ENCODE assay signal across 8 mouse cellular contexts in the genomic region with DNA sequence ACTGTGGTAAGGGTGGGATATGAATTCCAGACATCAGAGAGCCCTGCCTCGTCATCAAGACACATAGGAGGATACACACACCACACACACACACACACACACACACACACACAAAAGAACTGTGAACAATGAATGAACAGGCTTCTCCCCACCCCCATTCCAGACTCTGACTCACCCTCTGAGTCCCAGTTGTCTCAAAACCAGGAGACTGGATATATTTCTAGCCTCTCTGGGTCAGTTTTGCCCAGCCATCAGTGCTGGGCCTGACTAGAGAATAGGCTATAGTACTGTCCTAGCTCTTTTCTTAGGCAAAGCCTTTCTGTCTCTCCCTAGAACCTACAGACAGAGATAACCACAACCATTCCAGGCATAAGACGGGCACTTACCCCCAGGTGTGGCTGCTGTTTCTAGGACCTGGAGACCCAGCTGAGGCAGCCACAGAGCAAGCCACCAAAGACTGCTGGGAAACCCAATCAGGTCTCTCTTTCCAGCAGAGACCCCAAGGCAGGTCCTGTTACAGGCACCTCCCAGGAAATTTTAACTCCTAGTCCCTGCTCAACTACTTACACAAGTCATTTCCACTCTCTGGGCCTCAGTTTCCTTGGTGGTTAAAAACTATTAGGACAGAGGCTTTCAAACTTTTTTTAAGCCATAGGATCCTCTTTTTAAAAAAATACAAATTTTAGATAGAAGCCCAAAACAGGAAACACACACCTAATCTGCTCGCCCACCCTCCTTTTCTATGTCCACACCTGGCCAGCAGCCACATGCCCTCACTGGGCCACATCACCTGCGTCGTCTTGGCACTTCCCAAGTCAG. TPM values are rescaled to one million over a fixed set of nuclear protein-coding genes. Genes with fewer than 3 reads are reported as not detected.
A peak's percentile ranks its signal among the peaks of the same experiment; 100 is the strongest.
DNase-seq lines count a peak whose midpoint lies in the region; ATAC-seq and TF ChIP-seq lines count a peak whose summit lies in the region.

No protein-coding gene starts in this region.

- H3K9me3 ChIP-seq in neural tube, embryonic 11.5 days (ENCODE audit: control insufficient read depth, low read length), result no peaks in the 10 kb centered on the region
- no peaks in the 10 kb centered on the region for H3K9me3 ChIP-seq in hindbrain, embryonic 10.5 days
- H3K9me3 ChIP-seq in liver, postnatal 0 days (ENCODE audit: low read length), result no peaks in the 10 kb centered on the region

- H3K9ac ChIP-seq in neural tube, embryonic 11.5 days (ENCODE audit: low read length), result peak overlapping the region; percentile 75
- H3K9ac ChIP-seq in liver, postnatal 0 days (replicated peaks), result peak overlapping the region; percentile 96

- TF ChIP-seq POLR2A in cortical plate, adult 2 months (IDR thresholded peaks at IDR 0.05; ENCODE audit: extremely low read depth, insufficient read depth, low read length), result no peak

- H3K27ac ChIP-seq in neural tube, embryonic 11.5 days (ENCODE audit: low read depth, low read length), result no peak overlapping the region
- H3K27ac ChIP-seq in cortical plate, adult 2 months (ENCODE audit: insufficient read depth, low read length), result peak overlapping the region; percentile 95; the same call in 1 of the 2 replicates
- peak overlapping the region; percentile 92 for H3K27ac ChIP-seq in hindbrain, embryonic 10.5 days
- peak overlapping the region; percentile 99 for H3K27ac ChIP-seq in liver, postnatal 0 days (ENCODE audit: low read depth)

- TF ChIP-seq EP300 in liver, postnatal 0 days (IDR thresholded peaks at IDR 0.05; ENCODE audit: low read depth), result no peak

- 21% methylated on average over 5 of the region's 5 CpGs for WGBS in neural tube, embryonic 11.5 days
- 27% methylated on average over 5 of the region's 5 CpGs for WGBS in hindbrain, embryonic 10.5 days
- WGBS in liver, postnatal 0 days (ENCODE audit: insufficient replicate concordance), result 15% methylated on average over 5 of the region's 5 CpGs

- H3K4me2 ChIP-seq in neural tube, embryonic 11.5 days (ENCODE audit: low read depth), result peak overlapping the region; percentile 96
- H3K4me2 ChIP-seq in liver, postnatal 0 days (ENCODE audit: low read depth, low read length), result peak overlapping the region; percentile 86

- H3K36me3 ChIP-seq in neural tube, embryonic 11.5 days (ENCODE audit: control insufficient read depth, insufficient read depth, low read length), result 0 out of 2 replicates have a peak, but pooled peaks cover 4% of the 10 kb centered on the region
- H3K36me3 ChIP-seq in hindbrain, embryonic 10.5 days, result peaks cover 23% of the 10 kb centered on the region
- H3K36me3 ChIP-seq in liver, postnatal 0 days (replicated peaks; ENCODE audit: insufficient read depth, low read length), result peaks cover 16% of the 10 kb centered on the region

- H3K27me3 ChIP-seq in neural tube, embryonic 11.5 days (ENCODE audit: control insufficient read depth, insufficient read depth, low read length), result no peaks in the 10 kb centered on the region
- H3K27me3 ChIP-seq in hindbrain, embryonic 10.5 days (ENCODE audit: insufficient read depth, poor library complexity, severe bottlenecking), result peaks cover 30% of the 10 kb centered on the region
- no peaks in the 10 kb centered on the region; the same call in 1 of the 2 replicates for H3K27me3 ChIP-seq in liver, postnatal 0 days (ENCODE audit: insufficient read depth, low read length)

- H3K4me3 ChIP-seq in neural tube, embryonic 11.5 days (ENCODE audit: low read depth, low read length), result peak overlapping the region; percentile 76
- peak overlapping the region; percentile 56 for H3K4me3 ChIP-seq in cortical plate, adult 2 months (ENCODE audit: insufficient read depth, low read length)
- peak overlapping the region; percentile 93 for H3K4me3 ChIP-seq in hindbrain, embryonic 10.5 days
- peak overlapping the region; percentile 86 for H3K4me3 ChIP-seq in liver, postnatal 0 days (ENCODE audit: low read depth, low read length)

- H3K4me1 ChIP-seq in neural tube, embryonic 11.5 days (ENCODE audit: control insufficient read depth, insufficient read depth, low read length), result peaks cover 12% of the 10 kb centered on the region
- peaks cover 11% of the 10 kb centered on the region for H3K4me1 ChIP-seq in cortical plate, adult 2 months (ENCODE audit: control insufficient read depth, insufficient read depth, low read length)
- H3K4me1 ChIP-seq in hindbrain, embryonic 10.5 days (replicated peaks), result peaks cover 34% of the 10 kb centered on the region
- peaks cover 22% of the 10 kb centered on the region for H3K4me1 ChIP-seq in liver, postnatal 0 days (ENCODE audit: insufficient read depth)

- DNase-seq in neural tube, embryonic 11.5 days (ENCODE audit: low spot score), result no peak
- no peak for DNase-seq in neural tube, embryonic 10.5 days (ENCODE audit: extremely low spot score, low spot score)
- no peak for DNase-seq in hindbrain, embryonic 10.5 days (ENCODE audit: low spot score)
- DNase-seq in liver, postnatal 0 days, result no peak
- DNase-seq in frontal cortex, postnatal 25 days (ENCODE audit: low spot score in 2 of 2), result no peak
- no peak for DNase-seq in urinary bladder, postnatal 36 days (ENCODE audit: low spot score in 2 of 2)
- no peak for DNase-seq in gastrocnemius, postnatal 10 days

- TF ChIP-seq CTCF in cortical plate, adult 2 months (IDR thresholded peaks at IDR 0.05; ENCODE audit: extremely low read depth, insufficient read depth, low read length), result no peak
- TF ChIP-seq CTCF in liver, postnatal 0 days (IDR thresholded peaks at IDR 0.05; ENCODE audit: low read depth), result no peak

- no peak for ATAC-seq in neural tube, embryonic 11.5 days (ENCODE audit: insufficient read depth, low FRiP score, low TSS enrichment)
- no peak for ATAC-seq in liver, postnatal 0 days

RNA-seq across cellular contexts. Expression of a gene that starts 4.0 kb away (rescaled TPM):
- polyA plus RNA-seq in neural tube, embryonic 11.5 days (2014; fragmentation: Nextera tagmentation; extraction: Ambion mirVana), result 4.9 and 5.8 TPM in 2 replicates
- 19.9 and 22.1 TPM in 2 replicates for polyA plus RNA-seq in cortical plate, adult 2 months (2012; rRNA removed)
- polyA plus RNA-seq in hindbrain, embryonic 10.5 days (2016; fragmentation: Nextera tagmentation; extraction: Ambion mirVana), result 4.6 and 5.2 TPM in 2 replicates
- 17.7 and 18.0 TPM in 2 replicates for polyA plus RNA-seq in liver, postnatal 0 days (2015; fragmentation: Nextera tagmentation; extraction: Ambion mirVana)
- total RNA-seq in gastrocnemius, postnatal 10 days (2021), result 10 to 100 TPM; 63.1 to 68.1 TPM

RNA-seq across cellular contexts. Expression of a gene that starts 13.5 kb away (rescaled TPM):
- 7.1 and 7.7 TPM in 2 replicates for polyA plus RNA-seq in neural tube, embryonic 11.5 days (2014; fragmentation: Nextera tagmentation; extraction: Ambion mirVana)
- 5.9 and 7.6 TPM in 2 replicates for polyA plus RNA-seq in cortical plate, adult 2 months (2012; rRNA removed)
- 10.4 and 11.6 TPM in 2 replicates for polyA plus RNA-seq in hindbrain, embryonic 10.5 days (2016; fragmentation: Nextera tagmentation; extraction: Ambion mirVana)
- 16.3 and 16.8 TPM in 2 replicates for polyA plus RNA-seq in liver, postnatal 0 days (2015; fragmentation: Nextera tagmentation; extraction: Ambion mirVana)
- total RNA-seq in gastrocnemius, postnatal 10 days (2021), result 10 to 100 TPM in 1 of 2 experiments, 1 to 10 TPM in 1; 9.4 to 12.1 TPM

RNA-seq across cellular contexts. Expression of a gene that starts 30.1 kb away (rescaled TPM):
- 9.7 and 11.2 TPM in 2 replicates for polyA plus RNA-seq in neural tube, embryonic 11.5 days (2014; fragmentation: Nextera tagmentation; extraction: Ambion mirVana)
- polyA plus RNA-seq in cortical plate, adult 2 months (2012; rRNA removed), result 112 and 115 TPM in 2 replicates
- 17.7 TPM in 2 replicates for polyA plus RNA-seq in hindbrain, embryonic 10.5 days (2016; fragmentation: Nextera tagmentation; extraction: Ambion mirVana)
- polyA plus RNA-seq in liver, postnatal 0 days (2015; fragmentation: Nextera tagmentation; extraction: Ambion mirVana), result 2.1 and 2.2 TPM in 2 replicates
- 10 to 100 TPM; 92.2 to 97.2 TPM for total RNA-seq in gastrocnemius, postnatal 10 days (2021)

RNA-seq across cellular contexts. Expression of a gene that starts 58.3 kb away (rescaled TPM):
- 22.1 and 26.3 TPM in 2 replicates for polyA plus RNA-seq in neural tube, embryonic 11.5 days (2014; fragmentation: Nextera tagmentation; extraction: Ambion mirVana)
- polyA plus RNA-seq in cortical plate, adult 2 months (2012; rRNA removed), result 54.6 and 61.3 TPM in 2 replicates
- polyA plus RNA-seq in hindbrain, embryonic 10.5 days (2016; fragmentation: Nextera tagmentation; extraction: Ambion mirVana), result 19.6 and 26.3 TPM in 2 replicates
- polyA plus RNA-seq in liver, postnatal 0 days (2015; fragmentation: Nextera tagmentation; extraction: Ambion mirVana), result 3.1 TPM in 2 replicates
- 10 to 100 TPM; 39.9 to 45.0 TPM for total RNA-seq in gastrocnemius, postnatal 10 days (2021)
